Mouse (Mus musculus) left cerebral cortex, postnatal 36 days (tissue): Measurements from ENCODE around the gene Smok3a. TPM values are rescaled to one million over a fixed set of nuclear protein-coding genes. Genes with fewer than 3 reads are reported as not detected.
A peak's percentile ranks its signal among the peaks of the same experiment; 100 is the strongest.
"Not testable (repeated sequence)": the region's sequence is repeated elsewhere in the genome, so short reads cannot be mapped to it uniquely, and the experiment has no call there.

Experiments used
- DNase-seq, 2 experiments: peaks; one replicate each; pipeline ENCODE4 v3.0.0; 2021 to 2022; ENCODE audit warnings: low spot score in 2 of 2, mixed read lengths in 1 of 2
- intact Hi-C: fragments of 180-260 bp; cut with DNase I; formaldehyde crosslinking; loops from one replicate; pipeline ENCODE4 v1.15.1; 2025
- total RNA-seq, 2 experiments: library from RNA; stranded (reverse); gene quantifications; 2 replicates each; pipeline ENCODE4 v1.2.3; 2021

Smok3a gene
- total RNA-seq = not detected

- intact Hi-C loops, DNase-seq: not testable (repeated sequence)
Measured at GRCm38 (mm10) chr5:138020961-138021479, at the start of gene Smok3a, which contains the start of gene Smok3b. Gene Smok3a (plus strand): TSS chr5:138021261. Gene Smok3b (plus strand): TSS chr5:138021429.

GRCm38 (mm10) chr5:137973161-137973560, 47.9 kb upstream of the Smok3a start:
- DNase-seq = no peak
- intact Hi-C loops = loop anchor here (5.0 kb wide), 2 partner anchors 71 to 86 kb away; no protein-coding TSS in a partner anchor

GRCm38 (mm10) chr5:137973738-137974137, 47.3 kb upstream of the Smok3a start:
- DNase-seq = no peak
- intact Hi-C loops = loop anchor here (5.0 kb wide), 2 partner anchors 71 to 86 kb away; no protein-coding TSS in a partner anchor

- intact Hi-C loops = loop anchor here (5.0 kb wide), 2 partner anchors 72 to 87 kb away; no protein-coding TSS in a partner anchor
- no peak for DNase-seq
Measured at GRCm38 (mm10) chr5:137974724-137975123, 46.3 kb upstream of the Smok3a start.

- intact Hi-C loops = no loop called here
- DNase-seq = no peak
Measured at GRCm38 (mm10) chr5:137975434-137975833, 45.6 kb upstream of the Smok3a start.

- intact Hi-C loops = no loop called here
- no peak for DNase-seq
Measured at GRCm38 (mm10) chr5:137977291-137977690, 43.8 kb upstream of the Smok3a start.

GRCm38 (mm10) chr5:137979081-137979480, 42.0 kb upstream of the Smok3a start:
- intact Hi-C loops = no loop called here
- DNase-seq = no peak

GRCm38 (mm10) chr5:137981300-137981699, 39.8 kb upstream of the Smok3a start, which contains the start of gene Azgp1:
Gene Azgp1 (plus strand): TSS chr5:137981520.
- DNase-seq = no peak
- intact Hi-C loops = no loop called here

GRCm38 (mm10) chr5:137986351-137986750, 34.7 kb upstream of the Smok3a start:
- intact Hi-C loops = no loop called here
- DNase-seq = no peak

GRCm38 (mm10) chr5:138009437-138009836, 11.6 kb upstream of the Smok3a start:
- DNase-seq = no peak
- intact Hi-C loops = no loop called here

- DNase-seq = no peak
- intact Hi-C loops = no loop called here
Measured at GRCm38 (mm10) chr5:138012382-138012781, 8.7 kb upstream of the Smok3a start.

GRCm38 (mm10) chr5:138016530-138016929, 4.5 kb upstream of the Smok3a start:
- intact Hi-C loops = no loop called here
- DNase-seq = no peak

- no peak for DNase-seq
- intact Hi-C loops = no loop called here
Measured at GRCm38 (mm10) chr5:138016997-138017396, 4.1 kb upstream of the Smok3a start.

GRCm38 (mm10) chr5:138019577-138019976, 1.5 kb upstream of the Smok3a start:
- DNase-seq, intact Hi-C loops: not testable (repeated sequence)

- intact Hi-C loops, DNase-seq: not testable (repeated sequence)
Measured at GRCm38 (mm10) chr5:138052894-138053293, 31.8 kb downstream of the Smok3a start, which contains the start of gene Smok3c. Gene Smok3c (plus strand): TSS chr5:138053194.

GRCm38 (mm10) chr5:138073803-138074202, 52.7 kb downstream of the Smok3a start:
- intact Hi-C loops = no loop called here

GRCm38 (mm10) chr5:138075684-138076083, 54.6 kb downstream of the Smok3a start:
- DNase-seq = no peak
- intact Hi-C loops = no loop called here

More at GRCm38 (mm10) chr5:138073803-138074202, 52.7 kb downstream of the Smok3a start:
- DNase-seq = no peak

- no peak for DNase-seq
- intact Hi-C loops = no loop called here
Measured at GRCm38 (mm10) chr5:138076148-138076547, 55.1 kb downstream of the Smok3a start.

- no peak for DNase-seq
- intact Hi-C loops = no loop called here
Measured at GRCm38 (mm10) chr5:138080456-138080855, 59.4 kb downstream of the Smok3a start.

- peak in 1 of 2 experiments; percentile 1 for DNase-seq
- intact Hi-C loops = no loop called here
Measured at GRCm38 (mm10) chr5:138081446-138081845, 60.4 kb downstream of the Smok3a start.

- intact Hi-C loops = no loop called here
Measured at GRCm38 (mm10) chr5:138083318-138083900, 62.3 kb downstream of the Smok3a start.

More at GRCm38 (mm10) chr5:138083318-138083900, 62.3 kb downstream of the Smok3a start:
- DNase-seq = no peak
